Mouse (Mus musculus) CH12.LX (cell line): ENCODE results near the gene Ly6g6d.

Experiments used
- CTCF ChIP-seq, 2 experiments: IDR thresholded peaks in 1 of 2; conservative IDR thresholded peaks in 1 of 2; 2 replicates each; pipeline ENCODE4 v1.5.1; 2011 to 2012; ENCODE audit warnings: low read depth in 2 of 2, low read length in 2 of 2, improper control_type of control experiment in 1 of 2, inconsistent platforms in 1 of 2, mild to moderate bottlenecking in 1 of 2, moderate library complexity in 1 of 2
- GABPA ChIP-seq: IDR thresholded peaks from 2 replicates; pipeline ENCODE4 v1.6.1; 2012; ENCODE audit warnings: low read depth, low read length, improper control_type of control experiment, inconsistent platforms; ENCODE audit not compliant: insufficient replicate concordance
- POLR2A ChIP-seq: IDR thresholded peaks from 2 replicates; pipeline ENCODE4 v1.6.1; 2011; ENCODE audit warnings: low read depth, mild to moderate bottlenecking, improper control_type of control experiment, low read length

DNA sequence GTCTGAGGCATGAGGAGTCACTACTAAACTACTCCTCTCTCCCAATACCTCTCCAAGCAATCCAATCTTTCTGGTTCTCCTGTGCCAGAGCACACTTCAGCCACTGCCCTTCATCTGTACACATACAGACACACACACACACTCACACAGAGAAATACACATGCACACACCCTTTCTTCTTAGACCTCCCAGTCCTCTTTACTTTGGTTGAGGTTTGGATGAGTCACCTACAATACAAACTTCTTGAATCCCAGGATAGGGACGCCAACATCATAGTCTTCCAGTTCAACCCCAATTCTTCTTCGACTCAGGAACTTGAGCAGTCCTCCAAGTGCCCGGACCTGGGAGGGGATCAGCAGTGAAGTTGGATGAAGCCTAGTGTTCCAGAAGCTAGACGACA, 34.1 kb downstream of the Ly6g6d start:
- TF ChIP-seq CTCF (conservative IDR thresholded peaks at IDR 0.05 in 1 of 2, IDR thresholded peaks at IDR 0.05 in 1 of 2; ENCODE audit: low read depth in 2 of 2, low read length in 2 of 2) (no peak), GABPA (no peak), POLR2A (no peak)
